Mouse (Mus musculus): ENCODE results near the gene Ryr2. TPM values are rescaled to one million over a fixed set of nuclear protein-coding genes. Genes with fewer than 3 reads are reported as not detected.
A peak's percentile ranks its signal among the peaks of the same experiment; 100 is the strongest.
"Not testable (repeated sequence)": the region's sequence is repeated elsewhere in the genome, so short reads cannot be mapped to it uniquely, and the experiment has no call there.

Ryr2 gene
- polyA plus RNA-seq, 1 experiment from 2014 or later: 2.7 TPM

GRCm38 (mm10) chr13:11959488-11960174 lies 147.1 kb downstream of the Ryr2 start:
- H3K4me3 ChIP-seq (replicated peaks): no peak overlapping the region
- H3K4me1 ChIP-seq (replicated peaks): no peaks in the 10 kb centered on the region
- H3K9ac ChIP-seq (replicated peaks): no peak overlapping the region
- no peak overlapping the region for H3K4me2 ChIP-seq (replicated peaks)
- H3K9me3 ChIP-seq: no peaks in the 10 kb centered on the region
- no peaks in the 10 kb centered on the region for H3K27me3 ChIP-seq
- no peaks in the 10 kb centered on the region for H3K36me3 ChIP-seq
- peak; percentile 76 for ATAC-seq
- no peak overlapping the region for H3K27ac ChIP-seq

GRCm38 (mm10) chr13:11958854-11959253 lies 147.9 kb downstream of the Ryr2 start:
- no peak for ATAC-seq
- Histone ChIP-seq H3K27me3 (no peaks in the 10 kb centered on the region), H3K27ac (no peak overlapping the region), H3K4me1 (replicated peaks) (no peaks in the 10 kb centered on the region), H3K9ac (replicated peaks) (no peak overlapping the region), H3K9me3 (no peaks in the 10 kb centered on the region), H3K4me3 (replicated peaks) (no peak overlapping the region), H3K4me2 (replicated peaks) (no peak overlapping the region), H3K36me3 (no peaks in the 10 kb centered on the region)
- 75% methylated on average over 3 of the region's 3 CpGs for WGBS

GRCm38 (mm10) chr13:11958271-11958670 lies 148.5 kb downstream of the Ryr2 start:
- no peaks in the 10 kb centered on the region for H3K36me3 ChIP-seq
- H3K27me3 ChIP-seq: no peaks in the 10 kb centered on the region
- H3K4me1 ChIP-seq (replicated peaks): no peaks in the 10 kb centered on the region
- no peak overlapping the region for H3K4me2 ChIP-seq (replicated peaks)
- 85% methylated on average over 4 of the region's 4 CpGs for WGBS
- H3K9me3 ChIP-seq: no peaks in the 10 kb centered on the region
- H3K27ac ChIP-seq: no peak overlapping the region
- no peak overlapping the region for H3K4me3 ChIP-seq (replicated peaks)
- ATAC-seq: no peak
- no peak overlapping the region for H3K9ac ChIP-seq (replicated peaks)

- no peaks in the 10 kb centered on the region for H3K27me3 ChIP-seq
- no peak overlapping the region for H3K4me2 ChIP-seq (replicated peaks)
- 66% methylated on average over 3 of the region's 3 CpGs for WGBS
- H3K9me3 ChIP-seq: no peaks in the 10 kb centered on the region
- no peaks in the 10 kb centered on the region for H3K4me1 ChIP-seq (replicated peaks)
- ATAC-seq: no peak
- H3K9ac ChIP-seq (replicated peaks): no peak overlapping the region
- H3K4me3 ChIP-seq (replicated peaks): no peak overlapping the region
- H3K27ac ChIP-seq: no peak overlapping the region
- H3K36me3 ChIP-seq: no peaks in the 10 kb centered on the region
Measured at GRCm38 (mm10) chr13:11951951-11952350, 154.8 kb downstream of the Ryr2 start.

GRCm38 (mm10) chr13:11945740-11946139 lies 161.0 kb downstream of the Ryr2 start:
- H3K9ac ChIP-seq (replicated peaks): no peak overlapping the region
- H3K27ac ChIP-seq: no peak overlapping the region
- no peaks in the 10 kb centered on the region for H3K9me3 ChIP-seq
- ATAC-seq: no peak
- no peak overlapping the region for H3K4me3 ChIP-seq (replicated peaks)
- H3K4me1 ChIP-seq (replicated peaks): no peaks in the 10 kb centered on the region
- no peaks in the 10 kb centered on the region for H3K36me3 ChIP-seq
- H3K27me3 ChIP-seq: no peaks in the 10 kb centered on the region
- no peak overlapping the region for H3K4me2 ChIP-seq (replicated peaks)
- WGBS: 98% methylated on average over 2 of the region's 2 CpGs

- H3K4me3 ChIP-seq (replicated peaks): no peak overlapping the region
- no peaks in the 10 kb centered on the region for H3K27me3 ChIP-seq
- H3K4me1 ChIP-seq (replicated peaks): no peaks in the 10 kb centered on the region
- H3K27ac ChIP-seq: no peak overlapping the region
- H3K9ac ChIP-seq (replicated peaks): no peak overlapping the region
- no peaks in the 10 kb centered on the region for H3K9me3 ChIP-seq
- 90% methylated on average over 4 of the region's 4 CpGs for WGBS
- no peak for ATAC-seq
- no peak overlapping the region for H3K4me2 ChIP-seq (replicated peaks)
- H3K36me3 ChIP-seq: no peaks in the 10 kb centered on the region
Measured at GRCm38 (mm10) chr13:11941724-11942123, 165.0 kb downstream of the Ryr2 start.

- not testable (repeated sequence) for H3K9me3 ChIP-seq; H3K9ac ChIP-seq (replicated peaks); H3K4me3 ChIP-seq (replicated peaks); H3K27me3 ChIP-seq; ATAC-seq; H3K4me2 ChIP-seq (replicated peaks); H3K36me3 ChIP-seq; H3K4me1 ChIP-seq (replicated peaks); H3K27ac ChIP-seq
- 59% methylated on average over 3 of the region's 3 CpGs for WGBS
Measured at GRCm38 (mm10) chr13:11934297-11935060, 172.3 kb downstream of the Ryr2 start.

- no peaks in the 10 kb centered on the region for H3K4me1 ChIP-seq (replicated peaks)
- H3K9me3 ChIP-seq: no peaks in the 10 kb centered on the region
- H3K4me2 ChIP-seq (replicated peaks): no peak overlapping the region
- no peak overlapping the region for H3K9ac ChIP-seq (replicated peaks)
- no peak overlapping the region for H3K4me3 ChIP-seq (replicated peaks)
- H3K27me3 ChIP-seq: no peaks in the 10 kb centered on the region
- no peak for ATAC-seq
- H3K36me3 ChIP-seq: no peaks in the 10 kb centered on the region
- H3K27ac ChIP-seq: no peak overlapping the region
Measured at GRCm38 (mm10) chr13:11933334-11933733, 173.4 kb downstream of the Ryr2 start.

GRCm38 (mm10) chr13:11928709-11929108 lies 178.0 kb downstream of the Ryr2 start:
- no peak for ATAC-seq
- H3K27ac ChIP-seq: no peak overlapping the region
- no peak overlapping the region for H3K4me3 ChIP-seq (replicated peaks)
- H3K27me3 ChIP-seq: no peaks in the 10 kb centered on the region
- H3K36me3 ChIP-seq: no peaks in the 10 kb centered on the region
- WGBS: 92% methylated on average over 3 of the region's 3 CpGs
- H3K9ac ChIP-seq (replicated peaks): no peak overlapping the region
- peaks cover 7% of the 10 kb centered on the region; the same call in 1 of the 2 replicates for H3K4me1 ChIP-seq (replicated peaks)
- no peak overlapping the region for H3K4me2 ChIP-seq (replicated peaks)
- no peaks in the 10 kb centered on the region for H3K9me3 ChIP-seq

- 86% methylated on average over 4 of the region's 4 CpGs for WGBS
- no peak for ATAC-seq
- no peaks in the 10 kb centered on the region for H3K9me3 ChIP-seq
- H3K4me2 ChIP-seq (replicated peaks): no peak overlapping the region
- no peaks in the 10 kb centered on the region for H3K27me3 ChIP-seq
- no peak overlapping the region for H3K9ac ChIP-seq (replicated peaks)
- H3K4me3 ChIP-seq (replicated peaks): no peak overlapping the region
- peaks cover 7% of the 10 kb centered on the region; the same call in 1 of the 2 replicates for H3K4me1 ChIP-seq (replicated peaks)
- H3K27ac ChIP-seq: no peak overlapping the region
- H3K36me3 ChIP-seq: no peaks in the 10 kb centered on the region
Measured at GRCm38 (mm10) chr13:11927727-11928126, 179.0 kb downstream of the Ryr2 start.

GRCm38 (mm10) chr13:11926720-11927500 lies 179.8 kb downstream of the Ryr2 start:
- 73% methylated on average over 11 of the region's 11 CpGs for WGBS
- H3K4me1 ChIP-seq (replicated peaks): peaks cover 7% of the 10 kb centered on the region; the same call in 1 of the 2 replicates

GRCm38 (mm10) chr13:11926215-11926614 lies 180.5 kb downstream of the Ryr2 start:
- Histone ChIP-seq H3K4me2 (replicated peaks) (no peak overlapping the region), H3K4me3 (replicated peaks) (no peak overlapping the region), H3K4me1 (replicated peaks) (peaks cover 7% of the 10 kb centered on the region; the same call in 1 of the 2 replicates), H3K9ac (replicated peaks) (no peak overlapping the region), H3K9me3 (no peaks in the 10 kb centered on the region), H3K27me3 (no peaks in the 10 kb centered on the region), H3K36me3 (no peaks in the 10 kb centered on the region), H3K27ac (no peak overlapping the region)
- ATAC-seq: no peak
- 89% methylated on average over 2 of the region's 2 CpGs for WGBS

More at GRCm38 (mm10) chr13:11926720-11927500, 179.8 kb downstream of the Ryr2 start:
- no peak overlapping the region for H3K9ac ChIP-seq (replicated peaks)
- no peaks in the 10 kb centered on the region for H3K36me3 ChIP-seq
- no peak overlapping the region for H3K27ac ChIP-seq
- ATAC-seq: 0 out of 2 replicates have a peak, but pooled peaks have one; percentile 30
- H3K9me3 ChIP-seq: no peaks in the 10 kb centered on the region
- no peak overlapping the region for H3K4me3 ChIP-seq (replicated peaks)
- H3K27me3 ChIP-seq: no peaks in the 10 kb centered on the region
- no peak overlapping the region for H3K4me2 ChIP-seq (replicated peaks)

Data from midbrain, embryonic 13.5 days (tissue).